ENCODE assay signal across 8 mouse cellular contexts in the genomic region with DNA sequence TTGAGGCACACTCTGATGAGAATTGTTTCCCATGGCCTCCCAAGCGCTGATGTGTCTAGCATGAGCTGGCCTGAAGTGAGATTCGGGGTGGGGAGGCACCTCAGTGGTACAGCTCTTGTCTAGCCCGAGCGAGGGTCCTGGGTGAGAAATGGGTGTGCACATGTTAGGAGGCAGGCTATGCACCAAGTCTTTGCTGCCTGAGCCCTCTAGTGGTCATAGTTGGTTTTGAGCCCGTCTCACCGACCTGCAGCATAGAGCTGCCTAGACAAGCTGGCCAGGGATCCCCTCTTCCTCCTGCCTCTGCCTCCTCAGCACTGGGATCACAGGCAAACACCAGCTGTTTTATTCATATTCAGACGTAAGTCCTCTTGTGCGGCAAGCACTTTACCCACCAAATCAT. TPM values are rescaled to one million over a fixed set of nuclear protein-coding genes. Genes with fewer than 3 reads are reported as not detected.
DNase-seq lines count a peak whose midpoint lies in the region; ATAC-seq and TF ChIP-seq lines count a peak whose summit lies in the region.

No protein-coding gene starts in this region.

- H3K27ac ChIP-seq in forebrain, embryonic 13.5 days = no peak overlapping the region
- H3K27ac ChIP-seq in layer of hippocampus, adult 2 months = 0 out of 2 replicates have a peak overlapping the region, but pooled peaks have one; percentile 51
- H3K27ac ChIP-seq in neural tube, embryonic 14.5 days (ENCODE audit: low read depth, low read length) = no peak overlapping the region
- no peak overlapping the region for H3K27ac ChIP-seq in thymus, adult 2 months (ENCODE audit: control insufficient read depth, insufficient read depth, low read length)

- peak; percentile 78 for ATAC-seq in forebrain, embryonic 13.5 days
- ATAC-seq in hematopoietic stem cell, adult 5-6 weeks (replicated peaks in 1 of 2; ENCODE audit: insufficient read depth in 1 of 2, low FRiP score in 2 of 2, low TSS enrichment in 1 of 2, low read depth in 1 of 2, poor library complexity in 2 of 2, severe bottlenecking in 2 of 2) = peak; percentile 84 to 87
- ATAC-seq in neural tube, embryonic 14.5 days (ENCODE audit: low read depth) = peak; percentile 76

- WGBS in forebrain, embryonic 13.5 days = 23% methylated on average over 8 of the region's 8 CpGs
- WGBS in lung, adult 2 months = 20% methylated on average over 8 of the region's 8 CpGs
- WGBS in neural tube, embryonic 14.5 days = 22% methylated on average over 8 of the region's 8 CpGs
- whole genome bisulfite sequencing in thymus, adult 2 months = 40% methylated on average over 8 of the region's 8 CpGs

- peak; percentile 82 for DNase-seq in c-Kit-positive CD71-negative TER-119-negative erythroid progenitor cells, embryonic 14.5 days (ENCODE audit: low read depth)
- peak; percentile 81 to 82 for DNase-seq in layer of hippocampus, adult 2 months (ENCODE audit: low spot score in 2 of 2)
- DNase-seq in lung, adult 2 months = peak; percentile 59
- peak; percentile 82 for DNase-seq in thymus, adult 2 months

- no peak overlapping the region for H3K4me2 ChIP-seq in forebrain, embryonic 13.5 days
- no peak overlapping the region for H3K4me2 ChIP-seq in neural tube, embryonic 14.5 days (ENCODE audit: low read depth, low read length)

- peak; percentile 88 for TF ChIP-seq CTCF in E14TG2a.4 (conservative IDR thresholded peaks at IDR 0.05; ENCODE audit: low read length)
- peak; percentile 83 for TF ChIP-seq CTCF in layer of hippocampus, adult 2 months (conservative IDR thresholded peaks at IDR 0.05)
- peak; percentile 96 for TF ChIP-seq CTCF in lung, adult 2 months (IDR thresholded peaks at IDR 0.05; ENCODE audit: insufficient read depth, low read length)
- peak; percentile 85; the same call in 1 of the 2 replicates for TF ChIP-seq CTCF in thymus, adult 2 months (IDR thresholded peaks at IDR 0.05; ENCODE audit: borderline replicate concordance, control insufficient read depth, extremely low read depth, insufficient read depth, low read length, poor library complexity)

- no peak overlapping the region for H3K4me3 ChIP-seq in E14TG2a.4 (replicated peaks; ENCODE audit: low read length)
- no peak overlapping the region for H3K4me3 ChIP-seq in forebrain, embryonic 13.5 days
- no peak overlapping the region for H3K4me3 ChIP-seq in layer of hippocampus, adult 2 months
- H3K4me3 ChIP-seq in lung, adult 2 months (replicated peaks; ENCODE audit: extremely low read depth, low read depth, low read length) = no peak overlapping the region
- no peak overlapping the region for H3K4me3 ChIP-seq in neural tube, embryonic 14.5 days (ENCODE audit: low read depth, low read length)
- H3K4me3 ChIP-seq in thymus, adult 2 months (ENCODE audit: control insufficient read depth, insufficient read depth, low read length) = no peak overlapping the region

- H3K27me3 ChIP-seq in E14TG2a.4 (ENCODE audit: insufficient read depth, low read length) = no peaks in the 10 kb centered on the region
- H3K27me3 ChIP-seq in forebrain, embryonic 13.5 days = no peaks in the 10 kb centered on the region
- H3K27me3 ChIP-seq in neural tube, embryonic 14.5 days (ENCODE audit: control insufficient read depth, insufficient read depth, low read length) = no peaks in the 10 kb centered on the region
- no peaks in the 10 kb centered on the region for H3K27me3 ChIP-seq in thymus, adult 2 months (ENCODE audit: control insufficient read depth, insufficient read depth, low read length)

- TF ChIP-seq POLR2A in lung, adult 2 months (IDR thresholded peaks at IDR 0.05; ENCODE audit: borderline replicate concordance, extremely low read depth, low read depth, low read length) = peak; percentile 30; the same call in 1 of the 2 replicates
- TF ChIP-seq POLR2A in thymus, adult 2 months (IDR thresholded peaks at IDR 0.05; ENCODE audit: control insufficient read depth, extremely low read depth, insufficient read depth, low read length, poor library complexity) = no peak

- peaks cover 51% of the 10 kb centered on the region for H3K36me3 ChIP-seq in E14TG2a.4 (ENCODE audit: insufficient read depth, low read length)
- H3K36me3 ChIP-seq in forebrain, embryonic 13.5 days (ENCODE audit: poor library complexity, severe bottlenecking) = peaks cover 51% of the 10 kb centered on the region
- H3K36me3 ChIP-seq in neural tube, embryonic 14.5 days (ENCODE audit: control insufficient read depth, insufficient read depth, low read length) = peaks cover 26% of the 10 kb centered on the region
- peaks cover 22% of the 10 kb centered on the region for H3K36me3 ChIP-seq in thymus, adult 2 months (ENCODE audit: control insufficient read depth, insufficient read depth, low read length)

- H3K9me3 ChIP-seq in E14TG2a.4 (ENCODE audit: low read length) = no peaks in the 10 kb centered on the region
- no peaks in the 10 kb centered on the region for H3K9me3 ChIP-seq in forebrain, embryonic 13.5 days (replicated peaks)
- H3K9me3 ChIP-seq in neural tube, embryonic 14.5 days (ENCODE audit: control insufficient read depth, low read length) = no peaks in the 10 kb centered on the region

- H3K9ac ChIP-seq in forebrain, embryonic 13.5 days = no peak overlapping the region
- no peak overlapping the region for H3K9ac ChIP-seq in neural tube, embryonic 14.5 days (replicated peaks; ENCODE audit: low read depth, low read length)

- peaks cover 78% of the 10 kb centered on the region for H3K4me1 ChIP-seq in E14TG2a.4 (replicated peaks; ENCODE audit: low read depth, low read length)
- peaks cover 35% of the 10 kb centered on the region for H3K4me1 ChIP-seq in forebrain, embryonic 13.5 days
- peaks cover 13% of the 10 kb centered on the region for H3K4me1 ChIP-seq in lung, adult 2 months (ENCODE audit: control insufficient read depth, insufficient read depth, low read length)
- peaks cover 29% of the 10 kb centered on the region for H3K4me1 ChIP-seq in neural tube, embryonic 14.5 days (ENCODE audit: control insufficient read depth, insufficient read depth, low read length)
- H3K4me1 ChIP-seq in thymus, adult 2 months (replicated peaks; ENCODE audit: control insufficient read depth, insufficient read depth, low read length) = 0 out of 2 replicates have a peak, but pooled peaks cover 7% of the 10 kb centered on the region

RNA-seq across cellular contexts. Expression of gene Fem1a, which starts 7.4 kb away (rescaled TPM):
- 16.5 and 19.3 TPM in 2 replicates for polyA plus RNA-seq in forebrain, embryonic 13.5 days (2015; fragmentation: Nextera tagmentation; extraction: Ambion mirVana)
- total RNA-seq in hematopoietic stem cell, adult 5-6 weeks (2017) = 16.4 and 17.1 TPM in 2 replicates
- total RNA-seq in layer of hippocampus, adult 2 months (2021) = 10 to 100 TPM; 36.4 to 37.1 TPM
- 28.2 and 29.4 TPM in 2 replicates for polyA plus RNA-seq in lung, adult 2 months (2012; rRNA removed)
- 20.4 and 23.5 TPM in 2 replicates for polyA plus RNA-seq in neural tube, embryonic 14.5 days (2014; fragmentation: Nextera tagmentation; extraction: Ambion mirVana)
- polyA plus RNA-seq in thymus, adult 2 months (2012; rRNA removed) = 43.1 and 45.2 TPM in 2 replicates

RNA-seq across cellular contexts. Expression of gene Ticam1, which starts 12.6 kb away (rescaled TPM):
- 1.4 and 1.6 TPM in 2 replicates for polyA plus RNA-seq in forebrain, embryonic 13.5 days (2015; fragmentation: Nextera tagmentation; extraction: Ambion mirVana)
- 3.5 and 6.1 TPM in 2 replicates for total RNA-seq in hematopoietic stem cell, adult 5-6 weeks (2017)
- total RNA-seq in layer of hippocampus, adult 2 months (2021) = 1 to 10 TPM; 6.1 to 7.1 TPM
- 17.1 and 18.1 TPM in 2 replicates for polyA plus RNA-seq in lung, adult 2 months (2012; rRNA removed)
- 0.92 and 1.7 TPM in 2 replicates for polyA plus RNA-seq in neural tube, embryonic 14.5 days (2014; fragmentation: Nextera tagmentation; extraction: Ambion mirVana)
- 21.6 and 23.1 TPM in 2 replicates for polyA plus RNA-seq in thymus, adult 2 months (2012; rRNA removed)

RNA-seq across cellular contexts. Expression of gene Plin3, which starts 28.7 kb away (rescaled TPM):
- 18.3 and 21.8 TPM in 2 replicates for polyA plus RNA-seq in forebrain, embryonic 13.5 days (2015; fragmentation: Nextera tagmentation; extraction: Ambion mirVana)
- 17.1 and 23.8 TPM in 2 replicates for total RNA-seq in hematopoietic stem cell, adult 5-6 weeks (2017)
- 10 to 100 TPM; 16.8 to 17.2 TPM for total RNA-seq in layer of hippocampus, adult 2 months (2021)
- 39.4 and 39.6 TPM in 2 replicates for polyA plus RNA-seq in lung, adult 2 months (2012; rRNA removed)
- 6.9 and 13.2 TPM in 2 replicates for polyA plus RNA-seq in neural tube, embryonic 14.5 days (2014; fragmentation: Nextera tagmentation; extraction: Ambion mirVana)
- 29.3 and 33.0 TPM in 2 replicates for polyA plus RNA-seq in thymus, adult 2 months (2012; rRNA removed)

RNA-seq across cellular contexts. Expression of gene Arrdc5, which starts 36.1 kb away (rescaled TPM):
- polyA plus RNA-seq in forebrain, embryonic 13.5 days (2015; fragmentation: Nextera tagmentation; extraction: Ambion mirVana) = not detected in 2 replicates
- not detected in 2 replicates for total RNA-seq in hematopoietic stem cell, adult 5-6 weeks (2017)
- total RNA-seq in layer of hippocampus, adult 2 months (2021) = not detected
- polyA plus RNA-seq in lung, adult 2 months (2012; rRNA removed) = not detected in 2 replicates
- polyA plus RNA-seq in neural tube, embryonic 14.5 days (2014; fragmentation: Nextera tagmentation; extraction: Ambion mirVana) = not detected in 2 replicates
- not detected in 2 replicates for polyA plus RNA-seq in thymus, adult 2 months (2012; rRNA removed)

RNA-seq across cellular contexts. Expression of gene Uhrf1, which starts 39.1 kb away (rescaled TPM):
- 119 and 138 TPM in 2 replicates for polyA plus RNA-seq in forebrain, embryonic 13.5 days (2015; fragmentation: Nextera tagmentation; extraction: Ambion mirVana)
- total RNA-seq in hematopoietic stem cell, adult 5-6 weeks (2017) = 116 and 147 TPM in 2 replicates
- 1 to 10 TPM; 1.7 to 2.1 TPM for total RNA-seq in layer of hippocampus, adult 2 months (2021)
- polyA plus RNA-seq in lung, adult 2 months (2012; rRNA removed) = 2.6 and 3.2 TPM in 2 replicates
- polyA plus RNA-seq in neural tube, embryonic 14.5 days (2014; fragmentation: Nextera tagmentation; extraction: Ambion mirVana) = 5.7 and 9.4 TPM in 2 replicates
- polyA plus RNA-seq in thymus, adult 2 months (2012; rRNA removed) = 154 and 258 TPM in 2 replicates
